8 mouse cellular contexts compared by ENCODE assay signal in genomic region chr2:158178696-158179369, GRCm38 (mm10). TPM values are rescaled to one million over a fixed set of nuclear protein-coding genes. Genes with fewer than 3 reads are reported as not detected.
DNase-seq lines count a peak whose midpoint lies in the region; ATAC-seq lines count a peak whose summit lies in the region.

No protein-coding gene starts in this region.

- peak overlapping the region; percentile 46 for H3K9ac ChIP-seq in embryonic facial prominence, embryonic 14.5 days (ENCODE audit: low read depth, low read length)
- H3K9ac ChIP-seq in heart, embryonic 13.5 days, result peak overlapping the region; percentile 76
- H3K9ac ChIP-seq in kidney, embryonic 15.5 days, result peak overlapping the region; percentile 27

- ATAC-seq in embryonic facial prominence, embryonic 14.5 days (ENCODE audit: low read depth), result peak; percentile 95
- peak; percentile 72; the same call in 1 of the 2 replicates for ATAC-seq in heart, embryonic 13.5 days (ENCODE audit: extremely low read depth, insufficient number of reproducible peaks, low FRiP score, low TSS enrichment)
- peak; percentile 94 for ATAC-seq in kidney, embryonic 15.5 days (replicated peaks; ENCODE audit: low FRiP score)

- no peaks in the 10 kb centered on the region for H3K27me3 ChIP-seq in embryonic facial prominence, embryonic 14.5 days (replicated peaks; ENCODE audit: control insufficient read depth, insufficient read depth, low read length)
- H3K27me3 ChIP-seq in heart, embryonic 13.5 days (replicated peaks), result no peaks in the 10 kb centered on the region
- no peaks in the 10 kb centered on the region for H3K27me3 ChIP-seq in kidney, embryonic 15.5 days

- H3K27ac ChIP-seq in embryonic facial prominence, embryonic 14.5 days (replicated peaks; ENCODE audit: low read depth, low read length), result no peak overlapping the region; the same call in 1 of the 2 replicates
- H3K27ac ChIP-seq in heart, embryonic 13.5 days (replicated peaks), result peak overlapping the region; percentile 74
- peak overlapping the region; percentile 86 for H3K27ac ChIP-seq in kidney, embryonic 15.5 days

- peak overlapping the region; percentile 35 for H3K4me3 ChIP-seq in embryonic facial prominence, embryonic 14.5 days (ENCODE audit: low read depth, low read length)
- peak overlapping the region; percentile 45 for H3K4me3 ChIP-seq in heart, embryonic 13.5 days
- H3K4me3 ChIP-seq in kidney, embryonic 15.5 days (replicated peaks), result peak overlapping the region; percentile 40

- H3K4me2 ChIP-seq in embryonic facial prominence, embryonic 14.5 days (ENCODE audit: low read depth, low read length), result peak overlapping the region; percentile 59
- H3K4me2 ChIP-seq in heart, embryonic 13.5 days, result peak overlapping the region; percentile 72
- H3K4me2 ChIP-seq in kidney, embryonic 15.5 days, result peak overlapping the region; percentile 67

- 15% methylated on average over 11 of the region's 19 CpGs for WGBS in embryonic facial prominence, embryonic 14.5 days
- 11% methylated on average over 18 of the region's 19 CpGs for WGBS in heart, embryonic 13.5 days
- WGBS in kidney, embryonic 15.5 days, result 4% methylated on average over 18 of the region's 19 CpGs

- DNase-seq in left cerebral cortex, adult 18-20 months (ENCODE audit: low spot score in 2 of 2), result peak; percentile 11 to 15
- no peak for DNase-seq in left cerebral cortex, adult 9 months (ENCODE audit: low spot score in 2 of 2)
- peak; percentile 80 for DNase-seq in embryonic facial prominence, embryonic 14.5 days (ENCODE audit: low spot score)
- DNase-seq in lung, postnatal 25 days (ENCODE audit: low spot score), result peak; percentile 82
- DNase-seq in retina, embryonic 14.5 days (ENCODE audit: low spot score), result peak; percentile 75
- no peak for DNase-seq in right cerebral cortex, postnatal 4 days

- H3K4me1 ChIP-seq in embryonic facial prominence, embryonic 14.5 days (ENCODE audit: control insufficient read depth, insufficient read depth, low read length), result peaks cover 7% of the 10 kb centered on the region; the same call in 1 of the 2 replicates
- peaks cover 43% of the 10 kb centered on the region for H3K4me1 ChIP-seq in heart, embryonic 13.5 days
- peaks cover 52% of the 10 kb centered on the region for H3K4me1 ChIP-seq in kidney, embryonic 15.5 days

- H3K36me3 ChIP-seq in embryonic facial prominence, embryonic 14.5 days (ENCODE audit: control insufficient read depth, insufficient read depth, low read length), result no peaks in the 10 kb centered on the region
- H3K36me3 ChIP-seq in heart, embryonic 13.5 days, result no peaks in the 10 kb centered on the region
- H3K36me3 ChIP-seq in kidney, embryonic 15.5 days, result no peaks in the 10 kb centered on the region

- H3K9me3 ChIP-seq in embryonic facial prominence, embryonic 14.5 days (ENCODE audit: control insufficient read depth, low read length), result no peaks in the 10 kb centered on the region
- no peaks in the 10 kb centered on the region for H3K9me3 ChIP-seq in heart, embryonic 13.5 days
- H3K9me3 ChIP-seq in kidney, embryonic 15.5 days (replicated peaks), result no peaks in the 10 kb centered on the region

RNA-seq across cellular contexts. Expression of gene Tgm2, which starts 32.6 kb away (rescaled TPM):
- total RNA-seq in left cerebral cortex, adult 18-20 months (2021), result 10 to 100 TPM; 10.7 to 10.8 TPM
- polyA plus RNA-seq in embryonic facial prominence, embryonic 14.5 days (2014; fragmentation: Nextera tagmentation; extraction: Ambion mirVana), result 18.8 and 19.9 TPM in 2 replicates
- polyA plus RNA-seq in heart, embryonic 13.5 days (2015; fragmentation: Nextera tagmentation; extraction: Ambion mirVana), result 218 and 237 TPM in 2 replicates
- 30.4 and 39.7 TPM in 2 replicates for polyA plus RNA-seq in kidney, embryonic 15.5 days (2015; fragmentation: Nextera tagmentation; extraction: Ambion mirVana)

RNA-seq across cellular contexts. Expression of gene D630003M21Rik, which starts 50.2 kb away (rescaled TPM):
- 1 to 10 TPM; 3.2 to 3.8 TPM for total RNA-seq in left cerebral cortex, adult 18-20 months (2021)
- 5.4 and 6.8 TPM in 2 replicates for polyA plus RNA-seq in embryonic facial prominence, embryonic 14.5 days (2014; fragmentation: Nextera tagmentation; extraction: Ambion mirVana)
- 2.2 and 2.7 TPM in 2 replicates for polyA plus RNA-seq in heart, embryonic 13.5 days (2015; fragmentation: Nextera tagmentation; extraction: Ambion mirVana)
- polyA plus RNA-seq in kidney, embryonic 15.5 days (2015; fragmentation: Nextera tagmentation; extraction: Ambion mirVana), result 6.2 and 7.7 TPM in 2 replicates

Comparison
In these comparisons a context has a peak if more than half of its experiments do, and no peak if none do; other contexts are left out.
1. DNase-seq: peak in left cerebral cortex, adult 18-20 months (2 of 2), embryonic facial prominence, embryonic 14.5 days (single experiment), lung, postnatal 25 days (single experiment) and retina, embryonic 14.5 days (single experiment); none in left cerebral cortex, adult 9 months (0 of 2) and right cerebral cortex, postnatal 4 days (single experiment).
2. Peak in every context shown above with its lines, with median percentiles within 50 percentile points of each other: ATAC-seq, H3K4me2 ChIP-seq, H3K4me3 ChIP-seq and H3K9ac ChIP-seq.